Mouse (Mus musculus) cerebellum, adult 2 months (tissue): Measurements from ENCODE around the gene Snrpd2.

Experiments used
- CTCF ChIP-seq: fragments of 200-500 bp; IDR thresholded peaks from 2 replicates; pipeline ENCODE4 v1.5.1; 2011; ENCODE audit warnings: low read depth, mild to moderate bottlenecking, control low read depth, low read length, moderate library complexity, borderline replicate concordance; ENCODE audit not compliant: insufficient read depth
- POLR2A ChIP-seq: fragments of 200-500 bp; IDR thresholded peaks from 2 replicates; pipeline ENCODE4 v1.6.1; 2011; ENCODE audit warnings: low read length, control low read depth, borderline replicate concordance; ENCODE audit not compliant: insufficient read depth

DNA sequence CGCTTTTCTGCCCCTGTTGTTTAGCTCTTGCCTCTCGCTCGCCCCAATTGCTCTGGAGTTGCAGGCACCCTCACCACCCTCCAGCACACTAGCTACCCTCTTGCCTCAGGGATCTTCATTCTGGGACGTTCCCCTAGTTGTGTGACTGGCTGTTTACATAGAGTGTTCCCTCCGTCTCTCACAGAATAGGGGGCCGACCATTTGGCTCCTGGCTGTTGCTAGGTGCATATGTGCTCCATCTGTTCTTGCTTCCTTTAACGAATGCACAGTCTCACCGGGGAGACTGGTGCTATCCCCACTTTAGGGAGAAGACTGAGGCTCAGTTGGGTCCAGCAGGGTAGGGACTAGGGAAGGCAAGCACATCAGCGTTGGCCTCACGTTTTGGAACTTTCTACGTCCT lies 9.1 kb downstream of the Snrpd2 start:
- TF ChIP-seq POLR2A = no peak
- TF ChIP-seq CTCF = no peak
